Mouse (Mus musculus): ENCODE measurements around the gene Gm10643.

Gene Gm10643

GRCm38 (mm10) chr8:84032777-84033176 lies 32.2 kb downstream of the Gm10643 start:
- DNase-seq, result no peak

DNA sequence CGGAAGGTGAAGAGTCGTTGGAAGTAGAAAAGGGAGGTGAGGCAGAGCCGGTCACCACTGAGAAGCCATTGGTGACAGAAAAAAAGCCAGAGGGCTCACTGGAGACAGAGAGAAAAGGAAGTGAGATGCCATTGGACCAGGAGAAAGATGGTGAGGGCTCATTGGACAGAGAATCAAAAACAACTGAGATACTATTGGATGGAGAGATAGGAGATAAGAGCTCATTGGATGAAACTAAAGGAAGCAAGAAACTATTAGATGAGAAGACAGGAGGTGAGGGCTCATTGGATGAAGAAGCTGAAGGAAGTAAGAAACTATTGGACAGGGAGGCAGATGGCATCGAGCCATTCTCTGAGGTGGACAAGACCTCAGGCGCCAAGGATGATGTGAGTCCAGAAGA lies 35.7 kb downstream of the Gm10643 start:
- DNase-seq, result no peak

- DNase-seq, result no peak
These were observed 37.5 kb downstream of the Gm10643 start for GRCm38 (mm10) chr8:84027449-84027848.

DNA sequence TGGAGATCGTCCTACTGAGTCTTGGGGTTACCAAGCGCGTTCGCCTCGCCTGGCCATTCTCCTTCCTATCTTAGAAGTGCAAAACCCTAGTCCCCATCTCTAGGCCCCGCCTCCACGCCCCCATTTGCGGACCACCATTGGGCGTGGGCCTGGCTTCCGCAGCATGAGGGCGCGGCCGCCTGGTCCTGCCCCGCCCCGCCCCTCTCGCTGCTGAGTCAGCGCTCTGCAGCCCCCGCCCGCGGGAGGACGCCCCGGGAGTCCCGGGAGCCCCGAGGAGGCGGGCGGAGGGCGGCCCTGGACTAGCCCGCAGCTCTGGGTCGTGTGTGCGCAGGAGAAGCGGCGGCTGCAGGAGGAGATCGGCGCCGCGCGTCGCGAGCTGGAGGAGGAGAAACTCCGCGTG lies 39.1 kb downstream of the Gm10643 start:
- peak; percentile 85 for DNase-seq

- peak; percentile 85 for DNase-seq
These were observed 40.8 kb downstream of the Gm10643 start for GRCm38 (mm10) chr8:84024171-84024570.

GRCm38 (mm10) chr8:84023631-84024030 lies 41.3 kb downstream of the Gm10643 start:
- peak; percentile 70 for DNase-seq

GRCm38 (mm10) chr8:84023085-84023484 lies 41.9 kb downstream of the Gm10643 start:
- DNase-seq, result peak; percentile 84

GRCm38 (mm10) chr8:84021569-84021968 lies 43.4 kb downstream of the Gm10643 start:
- DNase-seq, result peak; percentile 30

DNA sequence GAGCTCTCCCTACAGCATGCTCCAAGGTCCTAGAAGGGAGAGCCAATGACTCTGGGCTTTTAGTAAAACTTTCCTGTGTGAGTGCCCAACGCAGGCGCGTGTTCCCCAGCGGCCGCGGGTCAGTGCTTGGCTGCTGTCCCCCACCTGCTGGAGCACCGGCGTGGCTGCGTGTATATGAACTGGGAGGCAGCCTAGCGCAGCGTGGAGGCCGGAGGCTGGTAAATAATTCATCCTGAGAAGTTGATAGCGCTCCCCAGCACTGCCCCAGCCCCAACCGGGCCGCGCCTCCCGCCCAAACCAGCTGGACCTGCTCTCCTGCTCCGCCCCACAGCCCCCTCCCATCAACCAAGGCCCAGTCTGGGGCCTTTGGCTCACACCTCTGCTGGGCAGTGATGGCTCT lies 43.8 kb downstream of the Gm10643 start, which contains the start of gene Palm3:
Palm3 (plus strand) TSS at position 376 of the 400 bp plus-strand sequence.
- peak; percentile 84 for DNase-seq

DNA sequence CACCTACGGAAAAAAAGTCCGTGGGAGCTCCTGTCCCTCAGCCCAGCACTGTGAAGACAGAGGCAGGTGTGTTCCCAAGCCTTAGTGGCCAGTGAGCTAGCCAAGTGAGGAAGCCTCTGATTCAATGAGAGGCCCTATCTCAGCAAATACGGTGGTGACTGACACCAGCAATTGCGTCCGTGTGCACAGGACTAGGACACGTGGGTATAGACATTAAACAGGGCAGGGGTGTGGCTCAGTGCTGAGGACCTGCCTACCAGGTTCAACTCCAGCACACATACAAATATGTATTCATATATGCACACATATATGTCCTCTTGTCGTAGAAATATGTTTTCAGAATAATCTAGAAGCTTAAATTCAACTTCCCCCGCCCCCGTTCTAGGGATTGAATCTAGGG lies 45.2 kb downstream of the Gm10643 start:
- no peak for DNase-seq

DNA sequence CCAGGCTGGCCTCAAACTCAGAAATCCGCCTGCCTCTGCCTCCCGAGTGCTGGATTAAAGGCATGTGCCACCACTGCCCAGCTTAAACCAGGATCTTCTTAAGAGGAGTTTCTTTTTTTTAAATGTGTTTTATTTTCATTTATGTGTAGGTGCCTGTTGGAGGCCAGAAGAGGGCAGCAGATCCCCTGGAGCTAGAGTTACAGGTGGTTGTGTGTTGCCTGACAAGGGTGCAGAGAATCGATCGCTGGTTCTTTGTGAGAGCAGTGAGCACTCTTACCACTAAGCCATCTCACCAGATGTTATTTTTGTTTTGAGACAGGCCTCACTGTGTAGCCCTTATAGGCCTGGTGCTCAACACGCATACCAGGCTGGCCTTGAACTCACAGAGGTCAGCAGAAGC lies 49.1 kb downstream of the Gm10643 start:
- DNase-seq, result no peak
